Mouse (Mus musculus) pancreas, adult 10 weeks (tissue): ENCODE results near the gene Baz1b. TPM values are rescaled to one million over a fixed set of nuclear protein-coding genes. Genes with fewer than 3 reads are reported as not detected.

Source experiments
- polyA plus RNA-seq: library from polyadenylated mRNA; stranded (reverse); fragments of 350-450 nt; fragmentation: Illumina TruSeq; extraction: RNeasy Lipid Tissue Mini Kit (QIAGEN cat#74804); gene quantifications from one replicate; pipeline ENCODE4 v1.2.3, GENCODE M21; 2015; ENCODE audit warnings: low read depth, low replicate concordance; ENCODE audit not compliant: insufficient read depth

Baz1b gene
- 13.8 TPM for polyA plus RNA-seq

DNA sequence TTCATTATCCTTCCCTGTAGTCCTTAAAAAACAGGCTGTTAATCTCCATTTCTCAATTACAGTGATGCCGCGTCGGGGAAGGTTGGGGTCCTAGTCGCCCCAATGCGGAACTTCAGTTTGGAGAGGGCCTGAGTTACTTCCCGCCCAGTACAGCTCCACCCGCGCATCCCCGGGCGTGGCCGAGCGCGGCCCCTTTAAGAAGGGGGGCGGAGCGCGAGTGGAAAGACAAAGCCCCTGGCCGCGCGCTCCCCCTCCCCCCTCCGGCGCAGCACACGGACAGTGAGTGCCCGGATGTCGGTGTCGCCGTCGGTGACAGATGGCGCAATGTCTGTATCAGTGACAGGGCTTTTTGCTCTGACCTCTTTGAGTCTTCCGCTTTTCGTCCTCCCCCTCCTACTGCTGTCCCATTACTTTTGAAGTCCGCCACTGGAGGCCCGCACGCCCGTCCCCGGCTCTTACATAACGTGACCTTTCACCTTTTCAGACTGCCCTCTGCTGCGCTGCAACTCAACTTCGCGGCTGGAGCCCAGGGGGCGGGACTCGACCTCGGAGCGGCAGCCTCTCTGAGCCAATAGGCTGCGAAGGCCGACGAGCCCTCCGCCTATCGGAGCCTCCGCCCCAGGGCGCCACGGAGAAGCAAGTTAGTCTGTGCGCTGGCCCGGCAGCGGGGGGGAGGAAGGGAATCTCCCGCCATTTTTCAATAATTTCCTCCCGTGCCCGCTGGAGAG lies at the start of gene Baz1b:
Gene Baz1b (plus strand): TSS at position 644 of the 728 bp plus-strand sequence.

DNA sequence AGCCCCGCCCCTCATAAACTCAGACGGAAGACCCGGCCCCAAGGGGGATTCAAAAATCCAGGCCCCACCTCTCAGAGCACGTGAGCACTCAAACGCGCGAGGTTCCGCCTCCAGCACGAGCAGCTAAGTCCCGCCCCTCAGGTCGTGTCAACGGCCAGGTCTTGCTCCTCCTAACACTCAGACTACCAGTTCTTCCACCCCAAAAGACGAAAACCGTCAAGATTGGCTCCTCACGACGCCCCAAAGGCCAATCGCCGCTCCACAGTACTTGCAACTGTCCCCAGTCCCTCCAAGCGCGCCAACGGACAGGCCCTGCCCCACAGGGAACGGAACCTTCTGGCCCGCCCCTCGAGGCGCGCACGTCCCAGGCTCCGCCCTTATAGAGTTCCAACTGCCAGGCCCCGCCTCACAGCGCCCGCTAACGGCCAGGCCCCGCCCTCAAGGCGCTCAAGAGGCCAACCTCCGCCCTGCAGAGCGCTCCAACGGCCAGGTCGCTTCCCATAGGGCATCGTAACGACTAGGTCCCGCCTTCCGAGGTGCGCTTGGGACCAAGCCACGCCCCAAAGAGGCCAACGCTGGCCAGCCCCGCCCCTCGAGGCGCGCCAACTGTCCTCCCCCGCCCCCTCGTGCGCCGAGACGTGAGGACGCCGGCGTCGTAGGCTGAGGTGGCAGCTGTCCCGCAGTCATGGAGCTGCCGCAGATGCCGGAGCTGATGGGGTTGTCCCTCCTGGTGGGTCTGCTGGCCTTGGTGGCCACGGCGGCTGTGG lies 37.8 kb upstream of the Baz1b start, which contains the start of gene Tbl2:
Gene Tbl2 (plus strand): TSS at position 605 of the 767 bp plus-strand sequence.

DNA sequence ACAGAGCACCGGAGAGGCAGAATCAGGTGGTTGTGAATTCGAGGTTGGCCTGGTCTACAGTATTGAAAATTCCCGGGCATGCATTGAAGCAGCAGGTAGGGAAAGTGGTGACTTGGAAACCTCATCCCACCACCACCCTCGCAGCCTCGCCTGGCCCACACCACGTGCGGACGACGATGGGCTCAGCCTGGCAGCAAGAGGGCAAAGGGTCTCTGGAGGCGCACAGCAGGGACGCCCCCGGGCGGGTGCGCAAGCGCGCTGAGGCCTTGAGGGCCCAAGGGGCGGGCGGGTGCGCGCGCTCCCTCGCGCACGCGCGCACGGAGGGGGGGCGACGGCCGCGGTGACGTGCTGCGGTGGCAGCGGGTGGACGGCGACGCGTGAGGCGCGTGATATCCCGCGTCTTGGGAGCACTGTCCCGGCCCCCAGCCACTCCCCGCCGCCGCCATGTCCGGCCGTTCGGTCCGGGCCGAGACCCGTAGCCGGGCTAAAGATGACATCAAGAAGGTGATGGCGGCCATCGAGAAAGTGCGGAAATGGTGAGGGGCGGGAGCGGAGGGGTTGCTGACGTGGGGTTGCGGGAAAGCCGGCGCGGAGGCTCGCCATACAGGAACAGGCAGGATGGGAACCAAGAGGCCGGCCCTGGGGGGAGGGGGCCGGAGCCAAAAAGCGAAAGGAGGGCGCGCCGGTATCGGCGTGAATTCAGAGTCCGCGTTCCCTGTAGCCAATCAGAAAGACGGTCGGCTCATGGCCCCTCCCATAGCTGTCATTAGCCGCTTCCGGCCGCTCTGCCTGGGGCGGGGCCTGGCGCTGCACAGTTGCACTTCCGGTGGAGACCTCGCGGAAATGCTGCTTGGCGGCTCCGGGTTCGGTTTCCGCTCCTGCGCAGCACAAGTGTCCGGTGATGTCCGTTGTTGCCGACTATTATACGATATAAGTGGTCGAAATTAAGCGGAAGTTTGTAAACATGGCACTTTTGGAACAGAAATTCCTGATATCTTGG lies 18.7 kb upstream of the Baz1b start, which contains the start of gene Bcl7b:
Gene Bcl7b (plus strand): TSS at position 221 of the 1,000 bp plus-strand sequence.

DNA sequence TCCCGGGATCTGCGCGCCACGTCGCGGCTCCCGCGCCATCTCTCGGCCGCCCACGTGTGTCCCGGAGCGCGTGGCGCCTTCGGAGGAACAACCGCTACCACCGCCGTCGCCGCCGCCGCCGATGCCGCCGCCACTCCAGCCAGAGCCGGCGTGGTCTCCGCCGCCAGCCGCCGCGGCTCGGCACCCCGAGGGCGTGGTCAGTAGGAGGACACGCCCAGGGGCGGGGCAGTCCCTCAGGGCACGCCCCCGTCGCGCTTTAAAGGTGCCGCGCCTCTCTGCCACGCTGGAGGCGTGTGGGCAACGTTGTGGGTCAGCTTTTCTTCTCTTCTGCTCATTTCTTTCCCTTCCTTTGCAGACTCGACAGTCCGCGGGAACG lies 64.0 kb downstream of the Baz1b start, which contains the start of gene Fzd9:
Gene Fzd9 (minus strand): TSS at position 152 of the 376 bp plus-strand sequence.

Other genes with a start within 250 kb of the Baz1b start
- gene Cldn4, start 240.3 kb upstream of the Baz1b start, polyA plus RNA-seq: 3.9 TPM
- 25.9 TPM for gene Cldn3, start 201.1 kb upstream of the Baz1b start, polyA plus RNA-seq
- gene Abhd11, start 178.1 kb upstream of the Baz1b start, polyA plus RNA-seq: 23.5 TPM
- gene Stx1a, start 163.8 kb upstream of the Baz1b start, polyA plus RNA-seq: 5.5 TPM
- gene Dnajc30, start 123.1 kb upstream of the Baz1b start, polyA plus RNA-seq: 7.2 TPM
- 23.0 TPM for gene Bud23, start 122.3 kb upstream of the Baz1b start, polyA plus RNA-seq
- 0.74 TPM for gene Vps37d, start 109.0 kb upstream of the Baz1b start, polyA plus RNA-seq
- gene Mlxipl, start 97.4 kb upstream of the Baz1b start, polyA plus RNA-seq: 31.5 TPM
- 4.1 TPM for gene Tbl2, start 37.6 kb upstream of the Baz1b start, polyA plus RNA-seq
- gene Bcl7b, start 19.0 kb upstream of the Baz1b start, polyA plus RNA-seq: 10.6 TPM
- not detected for gene Fzd9, start 64.0 kb downstream of the Baz1b start, polyA plus RNA-seq
- not detected for gene Fkbp6, start 162.8 kb downstream of the Baz1b start, polyA plus RNA-seq
- gene Trim50, start 166.0 kb downstream of the Baz1b start, polyA plus RNA-seq: 4.6 TPM
- gene Nsun5, start 182.7 kb downstream of the Baz1b start, polyA plus RNA-seq: 10.0 TPM
- gene Pom121, start 207.3 kb downstream of the Baz1b start, polyA plus RNA-seq: 4.7 TPM